Mouse (Mus musculus) bone marrow macrophage, adult 2 months (primary cell): ENCODE measurements around the gene Shisal1.

Source experiments
- CTCF ChIP-seq: IDR thresholded peaks from 2 replicates; pipeline ENCODE4 v1.5.1; 2012; ENCODE audit warnings: low read depth, mild to moderate bottlenecking, low read length, moderate library complexity
- POLR2A ChIP-seq: IDR thresholded peaks from 2 replicates; pipeline ENCODE4 v1.6.1; 2012; ENCODE audit warnings: mild to moderate bottlenecking, low read depth, low read length, borderline replicate concordance

DNA sequence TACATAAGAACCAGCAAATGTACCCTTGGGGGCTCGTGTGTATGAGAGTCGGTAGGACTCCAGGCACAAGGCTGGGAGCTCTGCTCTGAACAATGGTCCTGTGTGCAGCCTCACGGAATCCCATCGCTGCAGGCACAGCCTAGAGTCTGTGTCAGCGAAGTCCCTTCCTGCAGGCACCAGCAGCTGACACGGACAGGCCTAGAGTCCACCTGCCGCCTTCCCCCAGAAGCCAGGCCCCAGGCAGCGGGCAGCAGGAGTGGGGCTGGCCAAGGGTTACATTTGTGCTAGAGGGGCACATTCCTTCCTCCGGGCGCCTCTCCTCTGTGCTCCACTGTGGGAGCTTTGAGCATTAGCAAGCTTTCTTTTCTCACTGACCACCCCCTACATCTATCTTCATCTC lies 3.3 kb downstream of the Shisal1 start:
- TF ChIP-seq POLR2A (no peak), CTCF (no peak)
